Mouse (Mus musculus) cortical plate, adult 2 months (tissue): ENCODE measurements at regions not wholly inside any gene's neighbourhood (a gene's known extent, or its start where the extent isn't known, plus 50 kb on each side); places are given as distances from the start of the nearest gene placed in this dataset.

Experiments used
- H3K27ac ChIP-seq: fragments of 200-500 bp; 2 replicates; pipeline ENCODE4 v1.5.1; 2012; ENCODE audit warnings: low read length, control low read depth, inconsistent platforms; ENCODE audit not compliant: insufficient read depth
- H3K4me1 ChIP-seq: fragments of 200-500 bp; 2 replicates; pipeline ENCODE4 v1.6.1; 2011; ENCODE audit warnings: low read length; ENCODE audit not compliant: control insufficient read depth, insufficient read depth
- H3K4me3 ChIP-seq: fragments of 200-500 bp; 2 replicates; pipeline ENCODE4 v1.5.1; 2011; ENCODE audit warnings: mild to moderate bottlenecking, low read length, control low read depth; ENCODE audit not compliant: insufficient read depth
- CTCF ChIP-seq: fragments of 200-500 bp; IDR thresholded peaks from 2 replicates; pipeline ENCODE4 v1.5.1; 2011; ENCODE audit warnings: mild to moderate bottlenecking, control low read depth, low read length; ENCODE audit not compliant: insufficient read depth; ENCODE audit errors: extremely low read depth
- POLR2A ChIP-seq: fragments of 200-500 bp; IDR thresholded peaks from 2 replicates; pipeline ENCODE4 v1.6.1; 2011; ENCODE audit warnings: mild to moderate bottlenecking, low read length, control low read depth; ENCODE audit not compliant: insufficient read depth; ENCODE audit errors: extremely low read depth

GRCm38 (mm10) chr1:105082823-105083550 lies 273.5 kb downstream of the Rnf152 start:
- TF ChIP-seq CTCF (no peak), POLR2A (no peak)
- Histone ChIP-seq H3K4me1 (peaks cover 2% of the 10 kb centered on the region; the same call in 1 of the 2 replicates), H3K4me3 (no peak overlapping the region), H3K27ac (no peak overlapping the region)

GRCm38 (mm10) chr1:105081942-105082341 lies 274.6 kb downstream of the Rnf152 start:
- TF ChIP-seq POLR2A (no peak), CTCF (no peak)
- H3K4me1 ChIP-seq: peaks cover 2% of the 10 kb centered on the region; the same call in 1 of the 2 replicates
- no peak overlapping the region for H3K27ac ChIP-seq
- H3K4me3 ChIP-seq: no peak overlapping the region

GRCm38 (mm10) chr1:105079437-105079836 lies 277.1 kb downstream of the Rnf152 start:
- H3K4me3 ChIP-seq: no peak overlapping the region
- H3K27ac ChIP-seq: no peak overlapping the region
- peaks cover 2% of the 10 kb centered on the region; the same call in 1 of the 2 replicates for H3K4me1 ChIP-seq
- TF ChIP-seq POLR2A (no peak), CTCF (no peak)

GRCm38 (mm10) chr1:105075728-105076127 lies 280.8 kb downstream of the Rnf152 start:
- Histone ChIP-seq H3K4me3 (no peak overlapping the region), H3K27ac (no peak overlapping the region), H3K4me1 (no peaks in the 10 kb centered on the region)
- TF ChIP-seq CTCF (no peak), POLR2A (no peak)

GRCm38 (mm10) chr1:105074326-105074725 lies 282.2 kb downstream of the Rnf152 start:
- TF ChIP-seq CTCF (no peak), POLR2A (no peak)
- no peak overlapping the region for H3K4me3 ChIP-seq
- no peaks in the 10 kb centered on the region for H3K4me1 ChIP-seq
- H3K27ac ChIP-seq: no peak overlapping the region

GRCm38 (mm10) chr1:105070661-105071455 lies 285.7 kb downstream of the Rnf152 start:
- H3K27ac ChIP-seq: no peak overlapping the region
- H3K4me1 ChIP-seq: no peaks in the 10 kb centered on the region
- no peak for TF ChIP-seq POLR2A
- TF ChIP-seq CTCF: no peak
- H3K4me3 ChIP-seq: no peak overlapping the region

- TF ChIP-seq CTCF (no peak), POLR2A (no peak)
- Histone ChIP-seq H3K27ac (no peak overlapping the region), H3K4me1 (no peaks in the 10 kb centered on the region), H3K4me3 (no peak overlapping the region)
These were observed 288.6 kb downstream of the Rnf152 start for GRCm38 (mm10) chr1:105067902-105068301.

GRCm38 (mm10) chr1:105067049-105067795 lies 289.3 kb downstream of the Rnf152 start:
- Histone ChIP-seq H3K27ac (no peak overlapping the region), H3K4me1 (no peaks in the 10 kb centered on the region), H3K4me3 (no peak overlapping the region)
- TF ChIP-seq POLR2A (no peak), CTCF (no peak)

- Histone ChIP-seq H3K4me3 (no peak overlapping the region), H3K4me1 (no peaks in the 10 kb centered on the region; the same call in 1 of the 2 replicates), H3K27ac (no peak overlapping the region)
- TF ChIP-seq POLR2A (no peak), CTCF (no peak)
These were observed 282.4 kb downstream of the Cdh20 start for GRCm38 (mm10) chr1:105050584-105051363.
